Comparison of ENCODE assay signal across 8 mouse cellular contexts in genomic region chr11:117311127-117311800, GRCm38 (mm10).
DNase-seq lines count a peak whose midpoint lies in the region; ATAC-seq and TF ChIP-seq lines count a peak whose summit lies in the region.

No protein-coding gene starts in this region.

- H3K9me3 ChIP-seq in heart, embryonic 11.5 days (replicated peaks; ENCODE audit: control insufficient read depth, low read length): no peaks in the 10 kb centered on the region
- no peaks in the 10 kb centered on the region for H3K9me3 ChIP-seq in intestine, embryonic 16.5 days (ENCODE audit: control insufficient read depth, low read length)
- H3K9me3 ChIP-seq in midbrain, postnatal 0 days (ENCODE audit: low read length): no peaks in the 10 kb centered on the region

- H3K9ac ChIP-seq in heart, embryonic 11.5 days (ENCODE audit: low read depth, low read length): no peak overlapping the region
- no peak overlapping the region; the same call in 1 of the 2 replicates for H3K9ac ChIP-seq in intestine, embryonic 16.5 days (ENCODE audit: low read depth, low read length)
- no peak overlapping the region for H3K9ac ChIP-seq in midbrain, postnatal 0 days (replicated peaks; ENCODE audit: low read length, poor library complexity, severe bottlenecking)

- H3K36me3 ChIP-seq in heart, embryonic 11.5 days (ENCODE audit: control insufficient read depth, insufficient read depth, low read length): no peaks in the 10 kb centered on the region
- no peaks in the 10 kb centered on the region for H3K36me3 ChIP-seq in intestine, embryonic 16.5 days (ENCODE audit: control insufficient read depth, insufficient read depth, low read length)
- no peaks in the 10 kb centered on the region for H3K36me3 ChIP-seq in midbrain, postnatal 0 days (ENCODE audit: insufficient read depth, low read length)

- 64% methylated on average over 15 of the region's 15 CpGs for WGBS in heart, embryonic 11.5 days (ENCODE audit: insufficient replicate concordance)
- WGBS in intestine, embryonic 16.5 days: 49% methylated on average over 15 of the region's 15 CpGs
- WGBS in midbrain, postnatal 0 days: 61% methylated on average over 15 of the region's 15 CpGs

- peak; percentile 98 for DNase-seq in heart, adult 11 months
- peak; percentile 83 for DNase-seq in 3T3-L1 (ENCODE audit: low read depth, low spot score)
- DNase-seq in cerebellum, adult 18-20 months: peak; percentile 61 to 66
- peak; percentile 82 for DNase-seq in gastrocnemius, postnatal 25 days
- DNase-seq in midbrain, postnatal 0 days (ENCODE audit: low spot score): no peak
- no peak for DNase-seq in right cerebral cortex, postnatal 4 days

- no peak overlapping the region for H3K4me3 ChIP-seq in heart, embryonic 11.5 days (ENCODE audit: low read depth, low read length)
- no peak overlapping the region for H3K4me3 ChIP-seq in intestine, embryonic 16.5 days (ENCODE audit: low read length)
- H3K4me3 ChIP-seq in midbrain, postnatal 0 days (ENCODE audit: low read depth, low read length): no peak overlapping the region

- H3K27ac ChIP-seq in heart, embryonic 11.5 days (ENCODE audit: low read depth, low read length): no peak overlapping the region
- peak overlapping the region; percentile 80 for H3K27ac ChIP-seq in intestine, embryonic 16.5 days (ENCODE audit: low read length)
- H3K27ac ChIP-seq in midbrain, postnatal 0 days (ENCODE audit: low read depth, low read length): 0 out of 2 replicates have a peak overlapping the region, but pooled peaks have one; percentile 26

- H3K4me1 ChIP-seq in heart, embryonic 11.5 days (ENCODE audit: control insufficient read depth, insufficient read depth, low read length): peaks cover 88% of the 10 kb centered on the region
- peaks cover 86% of the 10 kb centered on the region for H3K4me1 ChIP-seq in intestine, embryonic 16.5 days (ENCODE audit: control insufficient read depth, insufficient read depth, low read length)
- H3K4me1 ChIP-seq in midbrain, postnatal 0 days (ENCODE audit: insufficient read depth, low read length): 0 out of 2 replicates have a peak, but pooled peaks cover 5% of the 10 kb centered on the region

- no peak for ATAC-seq in heart, embryonic 11.5 days (replicated peaks; ENCODE audit: insufficient number of reproducible peaks, low FRiP score, low TSS enrichment)
- no peak for ATAC-seq in intestine, embryonic 16.5 days
- ATAC-seq in midbrain, postnatal 0 days (ENCODE audit: low FRiP score): no peak

- H3K4me2 ChIP-seq in heart, embryonic 11.5 days: no peak overlapping the region
- H3K4me2 ChIP-seq in intestine, embryonic 16.5 days (ENCODE audit: low read depth, low read length): no peak overlapping the region
- H3K4me2 ChIP-seq in midbrain, postnatal 0 days (ENCODE audit: low read depth, low read length, poor library complexity, severe bottlenecking): no peak overlapping the region

- TF ChIP-seq CTCF in midbrain, postnatal 0 days (IDR thresholded peaks at IDR 0.05): no peak

- no peaks in the 10 kb centered on the region for H3K27me3 ChIP-seq in heart, embryonic 11.5 days (ENCODE audit: control insufficient read depth, insufficient read depth, low read length)
- H3K27me3 ChIP-seq in intestine, embryonic 16.5 days (replicated peaks; ENCODE audit: control insufficient read depth, insufficient read depth, low read length): no peaks in the 10 kb centered on the region
- no peaks in the 10 kb centered on the region for H3K27me3 ChIP-seq in midbrain, postnatal 0 days (ENCODE audit: insufficient read depth, low read length)

Comparison
In these comparisons a context has a peak if more than half of its experiments do, and no peak if none do; other contexts are left out.
1. DNase-seq: peak in heart, adult 11 months (single experiment), 3T3-L1 (single experiment), cerebellum, adult 18-20 months (2 of 2) and gastrocnemius, postnatal 25 days (single experiment); none in midbrain, postnatal 0 days (single experiment) and right cerebral cortex, postnatal 4 days (single experiment).